Mouse (Mus musculus) kidney, adult 2 months (tissue): Measurements from ENCODE around the gene Ifitm2.

ENCODE experiments used
- CTCF ChIP-seq: fragments of 200-500 bp; conservative IDR thresholded peaks from 2 replicates; pipeline ENCODE4 v1.5.1; 2011; ENCODE audit warnings: low read depth, mild to moderate bottlenecking, control low read depth, low read length, moderate library complexity, mixed read lengths; ENCODE audit not compliant: insufficient read depth, insufficient read length
- POLR2A ChIP-seq: fragments of 200-500 bp; IDR thresholded peaks from one replicate; pipeline ENCODE4 v1.6.1; 2011; ENCODE audit warnings: low read depth, low read length, control low read depth

- TF ChIP-seq CTCF, result no peak
- no peak for TF ChIP-seq POLR2A
Measured at GRCm38 (mm10) chr7:140948161-140948560, 7.6 kb downstream of the Ifitm2 start.
